Mouse (Mus musculus): Measurements from ENCODE around the gene Clec14a.
"Not testable (repeated sequence)": the region's sequence is repeated elsewhere in the genome, so short reads cannot be mapped to it uniquely, and the experiment has no call there.

The Clec14a gene

GRCm38 (mm10) chr12:58268563-58269501 lies at the start of gene Clec14a:
Clec14a (minus strand) TSS chr12:58269290.
- in situ Hi-C loops (cut with MboI; ENCODE audit: unreplicated experiment in 2 of 2) = no loop called here

DNA sequence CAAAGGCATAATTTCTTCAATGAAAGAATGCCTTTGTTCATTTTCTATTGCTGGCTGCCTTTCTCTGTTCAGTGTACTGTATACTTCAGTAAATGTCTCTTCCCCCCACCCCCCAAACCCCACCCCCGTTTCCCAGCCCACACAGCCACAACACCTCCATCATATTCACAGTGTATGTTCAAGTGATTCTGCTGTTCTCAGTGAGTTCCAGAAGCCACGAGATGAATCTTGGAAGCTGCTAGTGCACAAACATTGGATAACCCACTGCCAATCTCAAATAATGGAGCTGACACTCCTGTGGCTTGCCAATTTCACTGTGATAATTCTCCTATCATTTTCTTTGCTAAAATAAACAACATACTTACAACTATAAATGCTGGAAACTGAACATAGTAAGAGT lies 38.7 kb upstream of the Clec14a start:
- in situ Hi-C loops (cut with MboI; ENCODE audit: unreplicated experiment in 2 of 2) = no loop called here

- in situ Hi-C loops (cut with MboI; ENCODE audit: unreplicated experiment in 2 of 2) = not testable (repeated sequence)
These were observed 37.3 kb upstream of the Clec14a start for GRCm38 (mm10) chr12:58306402-58306801.

- in situ Hi-C loops (cut with MboI; ENCODE audit: unreplicated experiment in 2 of 2) = no loop called here
These were observed 36.5 kb upstream of the Clec14a start for GRCm38 (mm10) chr12:58305567-58305966.

DNA sequence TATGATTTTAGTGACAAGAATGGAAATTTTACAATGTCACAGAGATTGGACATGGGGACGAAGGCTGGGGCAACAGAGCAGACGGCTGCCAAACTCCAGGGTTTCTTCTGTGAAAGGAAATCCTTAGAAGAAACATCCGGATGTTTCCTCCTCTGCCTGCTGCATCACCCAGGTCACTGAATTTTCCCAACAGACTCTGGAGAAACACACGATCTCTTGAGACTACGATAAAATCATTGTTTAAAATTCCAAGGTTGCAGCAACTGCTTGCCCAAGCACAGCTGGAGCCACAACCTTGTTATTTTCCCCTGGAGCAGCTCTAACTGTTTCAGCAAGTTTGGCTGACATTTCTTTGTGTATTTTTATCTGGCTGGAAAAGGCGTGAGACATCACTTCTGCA lies 27.9 kb upstream of the Clec14a start:
- in situ Hi-C loops (cut with MboI; ENCODE audit: unreplicated experiment in 2 of 2) = no loop called here

DNA sequence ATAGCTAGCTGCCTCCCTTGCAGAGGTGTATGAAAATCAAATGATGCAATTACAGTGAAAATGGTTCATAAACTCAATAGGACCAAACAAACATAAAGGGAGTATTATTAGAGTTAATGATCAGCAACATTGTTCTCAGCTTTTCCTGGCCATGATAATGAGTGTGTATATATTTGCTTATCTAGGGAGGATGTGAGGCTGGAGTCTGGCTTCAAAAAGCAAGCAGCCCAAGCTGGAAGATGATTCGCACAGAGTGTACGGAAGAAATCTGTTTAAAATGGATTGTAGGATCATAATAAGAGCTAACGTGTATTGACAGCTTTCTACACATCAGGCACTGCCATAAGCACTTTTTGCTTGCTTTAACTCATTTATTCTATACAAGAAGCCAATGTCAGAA lies 16.8 kb upstream of the Clec14a start:
- in situ Hi-C loops (cut with MboI; ENCODE audit: unreplicated experiment in 2 of 2) = no loop called here

GRCm38 (mm10) chr12:58270520-58270919 lies 1.4 kb upstream of the Clec14a start:
- in situ Hi-C loops (cut with MboI; ENCODE audit: unreplicated experiment in 2 of 2) = no loop called here

DNA sequence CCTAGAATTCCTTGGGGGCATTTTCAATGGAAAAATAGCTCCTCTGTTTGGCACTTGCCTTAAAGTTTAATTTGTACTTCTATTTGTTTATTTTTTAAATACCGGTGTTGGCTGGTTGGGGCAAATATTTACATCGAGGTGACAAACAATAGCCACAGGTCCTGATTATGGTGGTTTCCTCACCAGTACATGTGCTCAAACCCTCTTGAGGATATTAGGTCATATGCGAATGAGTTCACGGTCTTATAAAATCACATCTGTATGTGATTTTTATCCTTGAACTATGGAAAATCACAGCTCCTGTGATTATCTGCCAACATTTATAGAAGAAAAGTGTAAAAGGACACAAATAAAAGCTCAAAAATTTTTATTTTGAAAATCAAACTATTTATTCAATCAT lies 415 bp upstream of the Clec14a start:
- in situ Hi-C loops (cut with MboI; ENCODE audit: unreplicated experiment in 2 of 2) = no loop called here

GRCm38 (mm10) chr12:58268186-58268562 lies 916 bp downstream of the Clec14a start:
- in situ Hi-C loops (cut with MboI; ENCODE audit: unreplicated experiment in 2 of 2) = no loop called here

- in situ Hi-C loops (cut with MboI; ENCODE audit: unreplicated experiment in 2 of 2) = no loop called here
These were observed 1.3 kb downstream of the Clec14a start for GRCm38 (mm10) chr12:58267779-58268178.

GRCm38 (mm10) chr12:58251901-58252300 lies 17.2 kb downstream of the Clec14a start:
- in situ Hi-C loops (cut with MboI; ENCODE audit: unreplicated experiment in 2 of 2) = no loop called here

DNA sequence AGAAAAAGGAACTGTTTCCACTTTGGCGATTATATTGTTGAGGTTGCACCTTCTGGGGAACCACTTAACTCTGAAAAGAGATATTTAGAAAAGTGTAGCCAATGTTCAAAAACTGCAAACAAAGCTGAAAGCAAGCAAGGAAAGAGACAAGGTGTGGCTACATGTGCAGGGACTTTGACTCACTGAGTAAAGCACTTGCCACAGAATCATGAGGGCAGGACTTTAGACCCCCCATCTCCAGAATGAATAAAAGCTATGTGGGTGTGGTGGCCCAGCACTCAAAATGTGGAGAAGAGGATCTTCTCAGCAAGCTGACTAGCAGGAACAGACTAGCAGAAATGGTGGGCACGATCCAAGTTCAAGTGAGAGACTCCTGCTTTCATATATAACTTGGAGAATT lies 36.6 kb downstream of the Clec14a start:
- in situ Hi-C loops (cut with MboI; ENCODE audit: unreplicated experiment in 2 of 2) = no loop called here

DNA sequence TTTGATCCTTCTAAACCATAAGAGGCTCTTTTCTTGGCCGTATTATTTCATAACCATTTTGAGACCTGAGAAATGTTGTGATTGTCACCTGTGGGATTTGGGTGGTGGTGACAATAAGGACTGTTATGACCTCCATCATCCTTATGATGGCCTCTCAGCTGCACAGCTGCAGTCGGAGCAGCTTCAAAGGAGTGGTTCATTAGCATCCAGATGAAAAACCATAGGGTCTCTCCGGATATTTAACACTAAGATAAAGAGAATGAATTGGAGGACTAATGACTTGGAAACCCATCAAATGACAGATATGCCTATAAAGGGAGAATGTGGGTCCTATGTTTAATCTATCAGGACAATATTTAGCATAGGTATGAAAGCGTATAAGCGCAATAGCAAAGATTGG lies 43.4 kb downstream of the Clec14a start:
- in situ Hi-C loops (cut with MboI; ENCODE audit: unreplicated experiment in 2 of 2) = no loop called here

GRCm38 (mm10) chr12:58219078-58219477 lies 50.0 kb downstream of the Clec14a start:
- in situ Hi-C loops (cut with MboI; ENCODE audit: unreplicated experiment in 2 of 2) = no loop called here

DNA sequence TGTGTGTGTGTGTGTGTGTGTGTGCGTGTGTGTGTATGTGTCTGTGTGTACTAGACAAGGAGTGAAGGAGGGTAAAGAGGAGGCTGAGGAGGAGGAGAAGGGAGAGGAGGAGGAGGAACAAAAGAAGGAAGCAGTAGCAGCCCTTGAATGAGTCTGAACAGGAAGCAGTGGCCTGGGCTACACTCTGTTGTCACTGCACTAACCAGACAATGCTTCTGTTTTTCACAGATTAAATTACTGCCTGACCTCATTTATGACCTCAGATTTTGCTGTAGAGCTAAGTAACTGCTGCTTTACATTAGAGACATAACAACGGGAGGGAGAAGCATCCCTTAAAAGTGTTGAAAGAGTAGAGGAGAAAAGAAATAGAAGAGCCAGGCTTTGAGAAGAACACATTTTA lies 52.9 kb downstream of the Clec14a start:
- in situ Hi-C loops (cut with MboI; ENCODE audit: unreplicated experiment in 2 of 2) = no loop called here
